Mouse (Mus musculus): ENCODE measurements around the gene Gng5. TPM values are rescaled to one million over a fixed set of nuclear protein-coding genes. Genes with fewer than 3 reads are reported as not detected.

Gene Gng5
- total RNA-seq, 1 experiment from 2014 or later: 93.1 TPM

DNA sequence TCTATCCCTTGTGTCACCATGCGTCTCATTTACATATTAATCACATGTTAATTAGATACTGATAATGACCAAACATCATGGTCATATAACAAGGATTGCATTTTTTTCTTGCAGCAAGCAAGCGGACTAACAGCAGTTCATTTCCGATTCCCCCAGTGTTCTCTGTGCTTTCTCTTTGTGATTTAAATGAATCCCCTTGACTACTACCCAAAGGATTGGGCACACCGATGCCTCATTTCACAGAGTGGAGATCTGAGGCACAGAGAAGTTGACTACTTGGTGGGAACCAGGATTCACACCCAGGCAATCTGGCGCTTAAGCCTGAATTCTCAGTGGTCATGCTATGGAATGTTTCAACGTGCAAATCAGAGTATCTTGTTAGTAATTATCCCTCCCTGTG is 35.4 kb downstream of the Gng5 start:
- no peak for ATAC-seq (replicated peaks; ENCODE audit: low read depth, poor library complexity, severe bottlenecking)

DNA sequence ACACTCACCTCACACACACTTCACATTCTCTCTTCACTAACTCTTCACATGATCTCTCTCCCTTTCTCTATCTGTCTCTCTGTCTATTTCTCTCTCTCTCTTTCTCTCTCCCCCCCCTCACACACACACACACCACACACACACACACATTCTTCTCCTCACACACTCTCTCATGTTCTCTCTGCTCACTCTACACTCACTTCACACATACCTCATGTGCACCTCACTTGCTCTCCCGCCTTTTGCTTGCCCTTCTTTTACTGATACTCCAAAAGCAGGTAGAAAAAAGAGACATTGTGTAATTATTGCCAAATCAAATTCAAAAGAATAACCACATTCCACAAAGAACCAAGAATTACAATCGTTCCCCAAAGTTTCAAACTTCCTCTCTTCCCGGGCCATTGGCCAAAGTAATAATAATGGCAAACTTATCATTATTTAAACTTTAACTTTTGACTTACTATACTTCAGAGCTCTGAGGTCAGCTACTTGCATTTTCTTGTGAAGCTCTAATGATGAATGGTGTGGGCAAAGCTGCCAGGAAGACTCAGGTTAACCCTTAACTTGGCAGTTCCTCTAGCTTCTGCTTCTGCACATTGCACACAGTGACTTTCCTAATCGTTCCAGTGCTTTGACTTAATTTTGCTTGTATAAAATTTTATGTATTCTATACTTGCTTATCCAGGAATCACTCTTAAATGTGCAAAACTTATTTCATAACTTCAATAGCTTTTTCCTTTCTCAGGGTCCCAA is 41.1 kb downstream of the Gng5 start:
- ATAC-seq (replicated peaks; ENCODE audit: low read depth, poor library complexity, severe bottlenecking): no peak

DNA sequence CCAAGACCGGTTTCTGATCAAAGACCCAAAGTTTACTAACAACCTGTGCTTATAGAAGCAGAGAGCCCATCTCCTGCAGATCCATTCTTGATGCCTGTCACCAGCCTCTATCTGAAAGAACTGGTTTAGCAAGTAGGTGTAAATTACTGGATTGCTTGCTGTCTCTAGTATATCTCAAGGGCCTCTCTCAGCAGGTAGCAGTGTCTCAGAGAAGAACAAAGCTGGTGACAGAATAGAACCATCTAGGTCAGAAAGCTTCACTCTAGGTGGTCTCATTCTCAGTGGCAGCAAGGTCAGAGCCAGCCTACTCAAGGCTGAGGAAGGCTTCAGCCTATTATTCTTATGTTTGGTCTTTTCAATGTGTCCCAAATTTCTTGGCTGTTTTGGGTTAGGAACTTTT is 44.0 kb downstream of the Gng5 start:
- ATAC-seq (replicated peaks; ENCODE audit: low read depth, poor library complexity, severe bottlenecking): no peak

DNA sequence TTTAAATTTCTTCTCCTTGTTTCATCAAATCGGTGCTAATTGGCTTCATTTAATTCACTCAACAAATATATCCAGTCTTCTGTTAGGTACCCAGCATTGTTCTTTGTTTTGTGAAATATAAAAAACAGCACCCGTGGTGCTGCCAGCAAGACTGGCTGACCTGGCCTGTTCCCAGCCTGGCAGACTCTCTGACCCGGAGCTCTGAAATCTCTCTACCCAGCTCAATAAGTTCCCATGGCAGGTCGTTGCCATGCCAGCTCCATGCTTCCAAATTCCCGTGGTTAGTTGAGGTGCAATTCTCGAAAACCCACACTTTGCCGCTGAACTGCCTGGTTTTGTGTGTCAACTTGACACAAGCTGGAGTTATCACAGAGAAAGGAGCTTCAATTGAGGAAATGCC is 55.2 kb downstream of the Gng5 start:
- no peak for ATAC-seq (replicated peaks; ENCODE audit: low read depth, poor library complexity, severe bottlenecking)

Other genes starting within 250 kb of the Gng5 start
- gene Ssx2ip, start 95.2 kb upstream of the Gng5 start, total RNA-seq (2017): 35.7 and 37.3 TPM in 2 replicates
- gene Ctbs, start 50.0 kb upstream of the Gng5 start, total RNA-seq (2017): 4.8 and 7.0 TPM in 2 replicates
- gene Spata1, start 54 bp upstream of the Gng5 start, total RNA-seq (2017): 8.2 and 20.6 TPM in 2 replicates
- gene Rpf1, start 21.6 kb downstream of the Gng5 start, total RNA-seq (2017): 110 and 123 TPM in 2 replicates
- not detected in 2 replicates for gene Uox, start 70.6 kb downstream of the Gng5 start, total RNA-seq (2017)
- 0.64 TPM in 1 of 2 replicates, not detected in the other for gene Dnase2b, start 115.8 kb downstream of the Gng5 start, total RNA-seq (2017)
- gene 4930503B20Rik, start 151.5 kb downstream of the Gng5 start, total RNA-seq (2017): 0.91 TPM in 1 of 2 replicates, not detected in the other
- gene Samd13, start 185.8 kb downstream of the Gng5 start, total RNA-seq (2017): 1.7 and 4.2 TPM in 2 replicates

All from common myeloid progenitor, adult 5-6 weeks (primary cell).